Mouse (Mus musculus): ENCODE results near the gene Scube1. TPM values are rescaled to one million over a fixed set of nuclear protein-coding genes. Genes with fewer than 3 reads are reported as not detected.
A peak's percentile ranks its signal among the peaks of the same experiment; 100 is the strongest.

Scube1 gene
- polyA plus RNA-seq, 1 experiment from 2014 or later, result 6.6 TPM

- Histone ChIP-seq H3K4me3 (ENCODE audit: low read depth, low read length) (peak overlapping the region; percentile 50), H3K9ac (ENCODE audit: low read length) (peak overlapping the region; percentile 49), H3K36me3 (ENCODE audit: control insufficient read depth, insufficient read depth, low read length) (peaks cover 4% of the 10 kb centered on the region; the same call in 1 of the 2 replicates), H3K4me1 (replicated peaks; ENCODE audit: control insufficient read depth, insufficient read depth, low read length) (peaks cover 8% of the 10 kb centered on the region), H3K27ac (ENCODE audit: low read depth) (no peak overlapping the region), H3K9me3 (ENCODE audit: control insufficient read depth, low read length) (no peaks in the 10 kb centered on the region), H3K27me3 (replicated peaks; ENCODE audit: control insufficient read depth, insufficient read depth, low read length) (no peaks in the 10 kb centered on the region), H3K4me2 (ENCODE audit: low read length) (peak overlapping the region; percentile 78)
- peak; percentile 75 for DNase-seq (ENCODE audit: low spot score)
- ATAC-seq (replicated peaks; ENCODE audit: low FRiP score, low TSS enrichment, low read depth), result peak; percentile 51
- 11% methylated on average over 19 of the region's 19 CpGs for WGBS
Observed at GRCm38 (mm10) chr15:83593702-83594512, 130.9 kb downstream of the Scube1 start.

- peaks cover 7% of the 10 kb centered on the region; the same call in 1 of the 2 replicates for H3K36me3 ChIP-seq (ENCODE audit: control insufficient read depth, insufficient read depth, low read length)
- ATAC-seq (replicated peaks; ENCODE audit: low FRiP score, low TSS enrichment, low read depth), result no peak
- no peak overlapping the region for H3K4me2 ChIP-seq (ENCODE audit: low read length)
- H3K4me1 ChIP-seq (replicated peaks; ENCODE audit: control insufficient read depth, insufficient read depth, low read length), result peaks cover 8% of the 10 kb centered on the region
- H3K27ac ChIP-seq (ENCODE audit: low read depth), result no peak overlapping the region
- no peak overlapping the region for H3K4me3 ChIP-seq (ENCODE audit: low read depth, low read length)
- no peaks in the 10 kb centered on the region for H3K27me3 ChIP-seq (replicated peaks; ENCODE audit: control insufficient read depth, insufficient read depth, low read length)
- DNase-seq (ENCODE audit: low spot score), result no peak
- no peaks in the 10 kb centered on the region for H3K9me3 ChIP-seq (ENCODE audit: control insufficient read depth, low read length)
- no peak overlapping the region for H3K9ac ChIP-seq (ENCODE audit: low read length)
Observed at GRCm38 (mm10) chr15:83593189-83593585, 131.6 kb downstream of the Scube1 start.

- no peaks in the 10 kb centered on the region for H3K9me3 ChIP-seq (ENCODE audit: control insufficient read depth, low read length)
- peaks cover 8% of the 10 kb centered on the region for H3K4me1 ChIP-seq (replicated peaks; ENCODE audit: control insufficient read depth, insufficient read depth, low read length)
- no peak for DNase-seq (ENCODE audit: low spot score)
- H3K27me3 ChIP-seq (replicated peaks; ENCODE audit: control insufficient read depth, insufficient read depth, low read length), result no peaks in the 10 kb centered on the region
- H3K36me3 ChIP-seq (ENCODE audit: control insufficient read depth, insufficient read depth, low read length), result peaks cover 13% of the 10 kb centered on the region
- H3K4me3 ChIP-seq (ENCODE audit: low read depth, low read length), result no peak overlapping the region
- H3K9ac ChIP-seq (ENCODE audit: low read length), result no peak overlapping the region
- H3K4me2 ChIP-seq (ENCODE audit: low read length), result no peak overlapping the region
- no peak overlapping the region for H3K27ac ChIP-seq (ENCODE audit: low read depth)
- WGBS, result 73% methylated on average over 8 of the region's 8 CpGs
- no peak for ATAC-seq (replicated peaks; ENCODE audit: low FRiP score, low TSS enrichment, low read depth)
Observed at GRCm38 (mm10) chr15:83592260-83593188, 132.3 kb downstream of the Scube1 start.

GRCm38 (mm10) chr15:83591758-83592157 is 133.1 kb downstream of the Scube1 start:
- peaks cover 8% of the 10 kb centered on the region for H3K4me1 ChIP-seq (replicated peaks; ENCODE audit: control insufficient read depth, insufficient read depth, low read length)
- no peak overlapping the region for H3K4me2 ChIP-seq (ENCODE audit: low read length)
- H3K9me3 ChIP-seq (ENCODE audit: control insufficient read depth, low read length), result no peaks in the 10 kb centered on the region
- H3K27ac ChIP-seq (ENCODE audit: low read depth), result no peak overlapping the region
- no peak for ATAC-seq (replicated peaks; ENCODE audit: low FRiP score, low TSS enrichment, low read depth)
- no peak overlapping the region for H3K4me3 ChIP-seq (ENCODE audit: low read depth, low read length)
- peaks cover 20% of the 10 kb centered on the region for H3K36me3 ChIP-seq (ENCODE audit: control insufficient read depth, insufficient read depth, low read length)
- DNase-seq (ENCODE audit: low spot score), result no peak
- WGBS, result 87% methylated on average over 6 of the region's 6 CpGs
- H3K9ac ChIP-seq (ENCODE audit: low read length), result no peak overlapping the region
- no peaks in the 10 kb centered on the region for H3K27me3 ChIP-seq (replicated peaks; ENCODE audit: control insufficient read depth, insufficient read depth, low read length)

- Histone ChIP-seq H3K27ac (ENCODE audit: low read depth) (no peak overlapping the region), H3K9me3 (ENCODE audit: control insufficient read depth, low read length) (0 out of 2 replicates have a peak, but pooled peaks cover 2% of the 10 kb centered on the region), H3K4me1 (replicated peaks; ENCODE audit: control insufficient read depth, insufficient read depth, low read length) (peaks cover 8% of the 10 kb centered on the region), H3K4me2 (ENCODE audit: low read length) (no peak overlapping the region), H3K36me3 (ENCODE audit: control insufficient read depth, insufficient read depth, low read length) (peaks cover 29% of the 10 kb centered on the region), H3K4me3 (ENCODE audit: low read depth, low read length) (no peak overlapping the region), H3K27me3 (replicated peaks; ENCODE audit: control insufficient read depth, insufficient read depth, low read length) (no peaks in the 10 kb centered on the region), H3K9ac (ENCODE audit: low read length) (no peak overlapping the region)
- ATAC-seq (replicated peaks; ENCODE audit: low FRiP score, low TSS enrichment, low read depth), result no peak
- no peak for DNase-seq (ENCODE audit: low spot score)
- WGBS, result 87% methylated on average over 4 of the region's 4 CpGs
Observed at GRCm38 (mm10) chr15:83590841-83591240, 134.0 kb downstream of the Scube1 start.

- ATAC-seq (replicated peaks; ENCODE audit: low FRiP score, low TSS enrichment, low read depth) (no peak), DNase-seq (ENCODE audit: low spot score) (no peak)
- Histone ChIP-seq H3K27me3 (replicated peaks; ENCODE audit: control insufficient read depth, insufficient read depth, low read length) (no peaks in the 10 kb centered on the region), H3K4me2 (ENCODE audit: low read length) (no peak overlapping the region), H3K4me3 (ENCODE audit: low read depth, low read length) (no peak overlapping the region), H3K9me3 (ENCODE audit: control insufficient read depth, low read length) (0 out of 2 replicates have a peak, but pooled peaks cover 4% of the 10 kb centered on the region), H3K9ac (ENCODE audit: low read length) (no peak overlapping the region), H3K36me3 (ENCODE audit: control insufficient read depth, insufficient read depth, low read length) (peaks cover 82% of the 10 kb centered on the region), H3K4me1 (replicated peaks; ENCODE audit: control insufficient read depth, insufficient read depth, low read length) (no peaks in the 10 kb centered on the region), H3K27ac (ENCODE audit: low read depth) (no peak overlapping the region)
- WGBS, result 93% methylated on average over 6 of the region's 6 CpGs
Observed at GRCm38 (mm10) chr15:83584741-83585220, 140.0 kb downstream of the Scube1 start.

GRCm38 (mm10) chr15:83583419-83584156 is 141.2 kb downstream of the Scube1 start:
- Histone ChIP-seq H3K27me3 (replicated peaks; ENCODE audit: control insufficient read depth, insufficient read depth, low read length) (no peaks in the 10 kb centered on the region), H3K4me3 (ENCODE audit: low read depth, low read length) (no peak overlapping the region), H3K9ac (ENCODE audit: low read length) (no peak overlapping the region), H3K4me2 (ENCODE audit: low read length) (no peak overlapping the region), H3K9me3 (ENCODE audit: control insufficient read depth, low read length) (0 out of 2 replicates have a peak, but pooled peaks cover 4% of the 10 kb centered on the region), H3K27ac (ENCODE audit: low read depth) (no peak overlapping the region), H3K4me1 (replicated peaks; ENCODE audit: control insufficient read depth, insufficient read depth, low read length) (no peaks in the 10 kb centered on the region), H3K36me3 (ENCODE audit: control insufficient read depth, insufficient read depth, low read length) (peaks cover 94% of the 10 kb centered on the region)
- no peak for DNase-seq (ENCODE audit: low spot score)
- no peak for ATAC-seq (replicated peaks; ENCODE audit: low FRiP score, low TSS enrichment, low read depth)
- 77% methylated on average over 8 of the region's 8 CpGs for WGBS

- WGBS, result 81% methylated on average over 4 of the region's 4 CpGs
- ATAC-seq (replicated peaks; ENCODE audit: low FRiP score, low TSS enrichment, low read depth) (no peak), DNase-seq (ENCODE audit: low spot score) (no peak)
- Histone ChIP-seq H3K27ac (ENCODE audit: low read depth) (no peak overlapping the region), H3K4me2 (ENCODE audit: low read length) (no peak overlapping the region), H3K27me3 (replicated peaks; ENCODE audit: control insufficient read depth, insufficient read depth, low read length) (no peaks in the 10 kb centered on the region), H3K36me3 (ENCODE audit: control insufficient read depth, insufficient read depth, low read length) (peaks cover 94% of the 10 kb centered on the region), H3K9me3 (ENCODE audit: control insufficient read depth, low read length) (0 out of 2 replicates have a peak, but pooled peaks cover 4% of the 10 kb centered on the region), H3K4me1 (replicated peaks; ENCODE audit: control insufficient read depth, insufficient read depth, low read length) (no peaks in the 10 kb centered on the region), H3K4me3 (ENCODE audit: low read depth, low read length) (no peak overlapping the region), H3K9ac (ENCODE audit: low read length) (no peak overlapping the region)
Observed at GRCm38 (mm10) chr15:83582931-83583330, 141.9 kb downstream of the Scube1 start.

Measured in intestine, embryonic 14.5 days (tissue).